8 mouse cellular contexts compared by ENCODE assay signal in the genomic region with DNA sequence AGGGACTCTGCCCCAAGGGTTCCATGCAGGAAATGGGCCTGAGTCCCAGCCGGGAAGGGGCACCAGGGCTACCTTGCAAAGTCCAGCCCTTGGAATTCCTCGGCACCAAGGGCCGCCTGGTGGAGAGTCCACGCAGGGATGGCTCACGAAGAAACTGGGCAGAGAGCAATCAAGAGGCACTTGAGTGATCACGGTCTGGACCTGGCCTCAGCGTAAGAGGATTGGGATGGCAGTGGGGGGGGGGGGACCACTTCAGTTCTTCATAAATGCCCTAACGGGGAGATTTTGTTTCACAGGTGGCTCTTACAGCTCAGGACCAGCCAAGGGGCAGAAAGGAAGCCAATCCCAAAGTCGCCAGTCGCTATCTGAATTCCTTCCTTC. TPM values are rescaled to one million over a fixed set of nuclear protein-coding genes. Genes with fewer than 3 reads are reported as not detected.
A peak's percentile ranks its signal among the peaks of the same experiment; 100 is the strongest.
DNase-seq lines count a peak whose midpoint lies in the region; ATAC-seq and TF ChIP-seq lines count a peak whose summit lies in the region.

No protein-coding gene starts in this region.

- H3K27ac ChIP-seq in heart, postnatal 0 days (ENCODE audit: low read depth) = peak overlapping the region; percentile 73
- H3K27ac ChIP-seq in hindbrain, embryonic 11.5 days (ENCODE audit: low read depth, low read length) = peak overlapping the region; percentile 93
- peak overlapping the region; percentile 87 for H3K27ac ChIP-seq in limb, embryonic 11.5 days (replicated peaks; ENCODE audit: low read depth, low read length)
- H3K27ac ChIP-seq in neural tube, embryonic 13.5 days (replicated peaks) = peak overlapping the region; percentile 93

- peak overlapping the region; percentile 41 for H3K4me2 ChIP-seq in heart, postnatal 0 days (ENCODE audit: low read depth, low read length)
- peak overlapping the region; percentile 29 for H3K4me2 ChIP-seq in hindbrain, embryonic 11.5 days (replicated peaks; ENCODE audit: low read depth, low read length)
- H3K4me2 ChIP-seq in limb, embryonic 11.5 days (ENCODE audit: low read depth, severe bottlenecking) = peak overlapping the region; percentile 39
- peak overlapping the region; percentile 41 for H3K4me2 ChIP-seq in neural tube, embryonic 13.5 days

- H3K4me1 ChIP-seq in heart, postnatal 0 days (ENCODE audit: control insufficient read depth, insufficient read depth) = peaks cover 29% of the 10 kb centered on the region
- peaks cover 41% of the 10 kb centered on the region for H3K4me1 ChIP-seq in hindbrain, embryonic 11.5 days (replicated peaks; ENCODE audit: control insufficient read depth, insufficient read depth, low read length)
- peaks cover 29% of the 10 kb centered on the region for H3K4me1 ChIP-seq in limb, embryonic 11.5 days (ENCODE audit: control insufficient read depth, insufficient read depth, low read length)
- H3K4me1 ChIP-seq in neural tube, embryonic 13.5 days (replicated peaks) = peaks cover 71% of the 10 kb centered on the region

- TF ChIP-seq EP300 in heart, postnatal 0 days (IDR thresholded peaks at IDR 0.05; ENCODE audit: low read depth) = no peak

- TF ChIP-seq CTCF in heart, postnatal 0 days (IDR thresholded peaks at IDR 0.05; ENCODE audit: low read depth) = no peak

- H3K27me3 ChIP-seq in heart, postnatal 0 days (ENCODE audit: control insufficient read depth, insufficient read depth, low read length) = no peaks in the 10 kb centered on the region
- H3K27me3 ChIP-seq in hindbrain, embryonic 11.5 days (ENCODE audit: control insufficient read depth, insufficient read depth, low read length) = no peaks in the 10 kb centered on the region
- H3K27me3 ChIP-seq in limb, embryonic 11.5 days (ENCODE audit: control insufficient read depth, insufficient read depth, low read length) = no peaks in the 10 kb centered on the region
- H3K27me3 ChIP-seq in neural tube, embryonic 13.5 days = no peaks in the 10 kb centered on the region

- H3K4me3 ChIP-seq in heart, postnatal 0 days (ENCODE audit: low read depth, low read length) = no peak overlapping the region
- H3K4me3 ChIP-seq in hindbrain, embryonic 11.5 days (ENCODE audit: low read depth, low read length) = no peak overlapping the region
- H3K4me3 ChIP-seq in limb, embryonic 11.5 days (ENCODE audit: low read depth, low read length) = no peak overlapping the region
- H3K4me3 ChIP-seq in neural tube, embryonic 13.5 days = 0 out of 2 replicates have a peak overlapping the region, but pooled peaks have one; percentile 6

- H3K9ac ChIP-seq in heart, postnatal 0 days (replicated peaks; ENCODE audit: low read depth, low read length) = no peak overlapping the region
- H3K9ac ChIP-seq in hindbrain, embryonic 11.5 days (ENCODE audit: low read depth, low read length) = peak overlapping the region; percentile 53
- no peak overlapping the region; the same call in 1 of the 2 replicates for H3K9ac ChIP-seq in limb, embryonic 11.5 days (ENCODE audit: low read length)
- H3K9ac ChIP-seq in neural tube, embryonic 13.5 days = peak overlapping the region; percentile 56

- 15% methylated on average over 10 of the region's 10 CpGs for WGBS in heart, postnatal 0 days
- 5% methylated on average over 10 of the region's 10 CpGs for WGBS in hindbrain, embryonic 11.5 days
- 12% methylated on average over 10 of the region's 10 CpGs for WGBS in limb, embryonic 11.5 days
- 6% methylated on average over 10 of the region's 10 CpGs for WGBS in neural tube, embryonic 13.5 days

- intact Hi-C loops in heart, postnatal 14 days (cut with DNase I) = loop anchor here (2.0 kb wide), 1 partner anchor 51 kb away; no protein-coding TSS in a partner anchor

- ATAC-seq in heart, postnatal 0 days (ENCODE audit: insufficient read depth, low read depth) = no peak
- ATAC-seq in hindbrain, embryonic 11.5 days (ENCODE audit: low FRiP score) = no peak
- no peak for ATAC-seq in limb, embryonic 11.5 days (ENCODE audit: insufficient number of reproducible peaks, low FRiP score, low TSS enrichment, low read depth)
- peak; percentile 7; the same call in 1 of the 2 replicates for ATAC-seq in neural tube, embryonic 13.5 days (ENCODE audit: low read depth)
- no peak for ATAC-seq in erythroblast, adult 5-6 weeks (replicated peaks; ENCODE audit: low FRiP score, poor library complexity, severe bottlenecking)

- DNase-seq in heart, postnatal 0 days (ENCODE audit: low spot score) = no peak
- DNase-seq in heart, postnatal 14 days = no peak
- peak; percentile 45 for DNase-seq in hindbrain, embryonic 11.5 days (ENCODE audit: low spot score)
- no peak for DNase-seq in limb, embryonic 11.5 days (ENCODE audit: low spot score)
- DNase-seq in frontal cortex, postnatal 14 days (ENCODE audit: low spot score in 2 of 2) = no peak
- DNase-seq in ovary, postnatal 10 days (ENCODE audit: low spot score) = no peak

- H3K36me3 ChIP-seq in heart, postnatal 0 days (replicated peaks; ENCODE audit: control insufficient read depth, insufficient read depth, low read length) = no peaks in the 10 kb centered on the region
- H3K36me3 ChIP-seq in hindbrain, embryonic 11.5 days (ENCODE audit: control insufficient read depth, insufficient read depth, low read length) = no peaks in the 10 kb centered on the region
- H3K36me3 ChIP-seq in limb, embryonic 11.5 days (ENCODE audit: control insufficient read depth, insufficient read depth, low read length) = no peaks in the 10 kb centered on the region
- H3K36me3 ChIP-seq in neural tube, embryonic 13.5 days = 0 out of 2 replicates have a peak, but pooled peaks cover 13% of the 10 kb centered on the region

- H3K9me3 ChIP-seq in heart, postnatal 0 days (replicated peaks; ENCODE audit: control insufficient read depth, low read length) = no peaks in the 10 kb centered on the region
- no peaks in the 10 kb centered on the region for H3K9me3 ChIP-seq in hindbrain, embryonic 11.5 days (ENCODE audit: control insufficient read depth, low read length)
- H3K9me3 ChIP-seq in limb, embryonic 11.5 days (ENCODE audit: control insufficient read depth, low read length) = no peaks in the 10 kb centered on the region
- H3K9me3 ChIP-seq in neural tube, embryonic 13.5 days = no peaks in the 10 kb centered on the region

RNA-seq across cellular contexts. Expression of gene Arhgef10l, which starts 41.7 kb away (rescaled TPM):
- total RNA-seq in heart, postnatal 0 days (2014; rRNA removed; ENCODE audit: low replicate concordance) = 46.8 and 52.8 TPM in 2 replicates
- polyA plus RNA-seq in heart, postnatal 0 days (2015; fragmentation: Nextera tagmentation; extraction: Ambion mirVana) = 12.1 and 15.4 TPM in 2 replicates
- total RNA-seq in heart, postnatal 14 days (2021) = 10 to 100 TPM; 62.5 TPM
- 13.8 and 14.5 TPM in 2 replicates for polyA plus RNA-seq in hindbrain, embryonic 11.5 days (2014; fragmentation: Nextera tagmentation; extraction: Ambion mirVana)
- 11.8 and 12.8 TPM in 2 replicates for polyA plus RNA-seq in limb, embryonic 11.5 days (2014; fragmentation: Nextera tagmentation; extraction: Ambion mirVana)
- polyA plus RNA-seq in neural tube, embryonic 13.5 days (2015; fragmentation: Nextera tagmentation; extraction: Ambion mirVana) = 28.6 and 28.8 TPM in 2 replicates
- 1.5 and 7.3 TPM in 2 replicates for total RNA-seq in erythroblast, adult 5-6 weeks (2015; ENCODE audit: low replicate concordance)
- total RNA-seq in erythroblast, adult 5-6 weeks (2017; ENCODE audit: low replicate concordance) = 2.6 and 4.5 TPM in 2 replicates

Comparison
In these comparisons a context has a peak if more than half of its experiments do, and no peak if none do; other contexts are left out.
1. H3K9ac ChIP-seq: peak in hindbrain, embryonic 11.5 days (single experiment) and neural tube, embryonic 13.5 days (single experiment); none in heart, postnatal 0 days (single experiment) and limb, embryonic 11.5 days (single experiment).
2. Peak in every context shown above with its lines, with median percentiles within 50 percentile points of each other: H3K27ac ChIP-seq and H3K4me2 ChIP-seq.